Mouse (Mus musculus): ENCODE data around the gene Agap1. TPM values are rescaled to one million over a fixed set of nuclear protein-coding genes. Genes with fewer than 3 reads are reported as not detected.

Agap1 gene
- polyA plus RNA-seq, 1 experiment from 2014 or later, result 8.7 TPM

- Histone ChIP-seq H3K27ac (ENCODE audit: low read length) (no peak overlapping the region), H3K27me3 (replicated peaks; ENCODE audit: insufficient read depth, low read length) (no peaks in the 10 kb centered on the region), H3K9ac (replicated peaks; ENCODE audit: low read depth) (no peak overlapping the region), H3K4me2 (replicated peaks; ENCODE audit: low read depth, low read length) (no peak overlapping the region), H3K36me3 (ENCODE audit: insufficient read depth, low read length) (no peaks in the 10 kb centered on the region), H3K4me3 (ENCODE audit: low read depth, low read length) (no peak overlapping the region), H3K9me3 (ENCODE audit: low read length) (no peaks in the 10 kb centered on the region), H3K4me1 (ENCODE audit: insufficient read depth, low read depth, low read length) (no peaks in the 10 kb centered on the region)
- no peak for TF ChIP-seq CTCF (IDR thresholded peaks at IDR 0.05)
- TF ChIP-seq EP300 (IDR thresholded peaks at IDR 0.05), result no peak
- no peak for DNase-seq (ENCODE audit: low spot score)
- 63% methylated on average over 11 of the region's 11 CpGs for WGBS
- no peak for ATAC-seq
Measured at GRCm38 (mm10) chr1:89899761-89900445, 445.3 kb downstream of the Agap1 start.

- Histone ChIP-seq H3K9me3 (ENCODE audit: low read length) (no peaks in the 10 kb centered on the region), H3K4me3 (ENCODE audit: low read depth, low read length) (no peak overlapping the region), H3K4me1 (ENCODE audit: insufficient read depth, low read depth, low read length) (no peaks in the 10 kb centered on the region), H3K4me2 (replicated peaks; ENCODE audit: low read depth, low read length) (no peak overlapping the region), H3K27me3 (replicated peaks; ENCODE audit: insufficient read depth, low read length) (no peaks in the 10 kb centered on the region), H3K36me3 (ENCODE audit: insufficient read depth, low read length) (no peaks in the 10 kb centered on the region), H3K9ac (replicated peaks; ENCODE audit: low read depth) (no peak overlapping the region), H3K27ac (ENCODE audit: low read length) (no peak overlapping the region)
- no peak for ATAC-seq
- no peak for DNase-seq (ENCODE audit: low spot score)
- WGBS, result 77% methylated on average over 4 of the region's 4 CpGs
- TF ChIP-seq CTCF (IDR thresholded peaks at IDR 0.05), result no peak
- no peak for TF ChIP-seq EP300 (IDR thresholded peaks at IDR 0.05)
Measured at GRCm38 (mm10) chr1:89901381-89901780, 446.8 kb downstream of the Agap1 start.

- no peak overlapping the region for H3K4me3 ChIP-seq (ENCODE audit: low read depth, low read length)
- no peaks in the 10 kb centered on the region for H3K27me3 ChIP-seq (replicated peaks; ENCODE audit: insufficient read depth, low read length)
- no peak for ATAC-seq
- H3K9ac ChIP-seq (replicated peaks; ENCODE audit: low read depth), result no peak overlapping the region
- whole genome bisulfite sequencing, result 99% methylated on average over 2 of the region's 2 CpGs
- no peak for TF ChIP-seq CTCF (IDR thresholded peaks at IDR 0.05)
- DNase-seq (ENCODE audit: low spot score), result no peak
- H3K9me3 ChIP-seq (ENCODE audit: low read length), result no peaks in the 10 kb centered on the region
- no peak overlapping the region for H3K4me2 ChIP-seq (replicated peaks; ENCODE audit: low read depth, low read length)
- H3K27ac ChIP-seq (ENCODE audit: low read length), result no peak overlapping the region
- H3K36me3 ChIP-seq (ENCODE audit: insufficient read depth, low read length), result no peaks in the 10 kb centered on the region
- H3K4me1 ChIP-seq (ENCODE audit: insufficient read depth, low read depth, low read length), result no peaks in the 10 kb centered on the region
Measured at GRCm38 (mm10) chr1:89902236-89902635, 447.6 kb downstream of the Agap1 start.

GRCm38 (mm10) chr1:89902641-89903040 is 448.0 kb downstream of the Agap1 start:
- H3K27ac ChIP-seq (ENCODE audit: low read length), result no peak overlapping the region

GRCm38 (mm10) chr1:89909796-89910195 is 455.2 kb downstream of the Agap1 start:
- TF ChIP-seq CTCF (IDR thresholded peaks at IDR 0.05), result no peak
- TF ChIP-seq EP300 (IDR thresholded peaks at IDR 0.05), result no peak
- Histone ChIP-seq H3K36me3 (ENCODE audit: insufficient read depth, low read length) (no peaks in the 10 kb centered on the region), H3K4me3 (ENCODE audit: low read depth, low read length) (no peak overlapping the region), H3K4me1 (ENCODE audit: insufficient read depth, low read depth, low read length) (no peaks in the 10 kb centered on the region), H3K9me3 (ENCODE audit: low read length) (no peaks in the 10 kb centered on the region), H3K4me2 (replicated peaks; ENCODE audit: low read depth, low read length) (no peak overlapping the region), H3K27ac (ENCODE audit: low read length) (no peak overlapping the region), H3K27me3 (replicated peaks; ENCODE audit: insufficient read depth, low read length) (no peaks in the 10 kb centered on the region), H3K9ac (replicated peaks; ENCODE audit: low read depth) (no peak overlapping the region)
- no peak for ATAC-seq
- 81% methylated on average over 8 of the region's 8 CpGs for WGBS
- DNase-seq (ENCODE audit: low spot score), result no peak

More at GRCm38 (mm10) chr1:89902641-89903040, 448.0 kb downstream of the Agap1 start:
- no peak overlapping the region for H3K4me2 ChIP-seq (replicated peaks; ENCODE audit: low read depth, low read length)
- H3K9ac ChIP-seq (replicated peaks; ENCODE audit: low read depth), result no peak overlapping the region
- H3K27me3 ChIP-seq (replicated peaks; ENCODE audit: insufficient read depth, low read length), result no peaks in the 10 kb centered on the region
- no peak overlapping the region for H3K4me3 ChIP-seq (ENCODE audit: low read depth, low read length)
- 73% methylated on average over 1 of the region's 1 CpGs for WGBS
- no peaks in the 10 kb centered on the region for H3K36me3 ChIP-seq (ENCODE audit: insufficient read depth, low read length)
- TF ChIP-seq CTCF (IDR thresholded peaks at IDR 0.05) (no peak), EP300 (IDR thresholded peaks at IDR 0.05) (no peak)
- DNase-seq (ENCODE audit: low spot score) (no peak), ATAC-seq (no peak)
- H3K9me3 ChIP-seq (ENCODE audit: low read length), result no peaks in the 10 kb centered on the region
- H3K4me1 ChIP-seq (ENCODE audit: insufficient read depth, low read depth, low read length), result no peaks in the 10 kb centered on the region

- H3K9ac ChIP-seq (replicated peaks; ENCODE audit: low read depth), result no peak overlapping the region
- TF ChIP-seq EP300 (IDR thresholded peaks at IDR 0.05), result no peak
- TF ChIP-seq CTCF (IDR thresholded peaks at IDR 0.05), result no peak
- H3K4me1 ChIP-seq (ENCODE audit: insufficient read depth, low read depth, low read length), result no peaks in the 10 kb centered on the region
- no peak for DNase-seq (ENCODE audit: low spot score)
- no peak for ATAC-seq
- H3K27me3 ChIP-seq (replicated peaks; ENCODE audit: insufficient read depth, low read length), result peaks cover 3% of the 10 kb centered on the region; the same call in 1 of the 2 replicates
- H3K9me3 ChIP-seq (ENCODE audit: low read length), result no peaks in the 10 kb centered on the region
- no peak overlapping the region for H3K4me2 ChIP-seq (replicated peaks; ENCODE audit: low read depth, low read length)
- H3K27ac ChIP-seq (ENCODE audit: low read length), result no peak overlapping the region
- 40% methylated on average over 5 of the region's 5 CpGs for WGBS
- no peaks in the 10 kb centered on the region for H3K36me3 ChIP-seq (ENCODE audit: insufficient read depth, low read length)
- no peak overlapping the region for H3K4me3 ChIP-seq (ENCODE audit: low read depth, low read length)
Measured at GRCm38 (mm10) chr1:89912392-89912791, 457.8 kb downstream of the Agap1 start.
